ENCODE assay signal across 8 mouse cellular contexts in genomic region chr10:114802161-114802651, GRCm38 (mm10). TPM values are rescaled to one million over a fixed set of nuclear protein-coding genes. Genes with fewer than 3 reads are reported as not detected.
DNase-seq lines count a peak whose midpoint lies in the region; ATAC-seq and TF ChIP-seq lines count a peak whose summit lies in the region.

Gene Trhde, minus strand, starts transcription at chr10:114802307.

- peaks cover 11% of the 10 kb centered on the region for H3K27me3 ChIP-seq in liver, adult 2 months (ENCODE audit: control insufficient read depth, insufficient read depth, low read length)
- peaks cover 26% of the 10 kb centered on the region for H3K27me3 ChIP-seq in forebrain, embryonic 11.5 days (ENCODE audit: control insufficient read depth, insufficient read depth, low read length)
- peaks cover 41% of the 10 kb centered on the region for H3K27me3 ChIP-seq in intestine, postnatal 0 days (replicated peaks; ENCODE audit: control insufficient read depth, insufficient read depth, low read length)
- H3K27me3 ChIP-seq in liver, embryonic 15.5 days: peaks cover 46% of the 10 kb centered on the region

- H3K9ac ChIP-seq in liver, adult 2 months (ENCODE audit: low read depth, low read length): no peak within 1 kb of the TSS
- H3K9ac ChIP-seq in forebrain, embryonic 11.5 days (ENCODE audit: low read length): peak within 1 kb of the TSS; percentile 53
- H3K9ac ChIP-seq in intestine, postnatal 0 days (ENCODE audit: low read depth, low read length): no peak within 1 kb of the TSS
- H3K9ac ChIP-seq in liver, embryonic 15.5 days: no peak within 1 kb of the TSS

- 3% methylated on average over 30 of the region's 30 CpGs for WGBS in liver, adult 2 months
- under 1% methylated on average over 30 of the region's 30 CpGs for WGBS in forebrain, embryonic 11.5 days
- WGBS in intestine, postnatal 0 days: 1% methylated on average over 30 of the region's 30 CpGs
- WGBS in liver, embryonic 15.5 days (ENCODE audit: insufficient replicate concordance): 4% methylated on average over 30 of the region's 30 CpGs

- H3K27ac ChIP-seq in liver, adult 2 months (replicated peaks; ENCODE audit: insufficient read depth, low read depth, low read length): no peak within 1 kb of the TSS
- no peak within 1 kb of the TSS for H3K27ac ChIP-seq in forebrain, embryonic 11.5 days (ENCODE audit: low read depth, low read length)
- no peak within 1 kb of the TSS for H3K27ac ChIP-seq in intestine, postnatal 0 days (ENCODE audit: low read depth, low read length)
- no peak within 1 kb of the TSS for H3K27ac ChIP-seq in liver, embryonic 15.5 days (replicated peaks)

- H3K79me2 ChIP-seq in liver, adult 2 months (ENCODE audit: control insufficient read depth, insufficient read depth, low read length): no peaks in the 10 kb centered on the region

- peak; percentile 42 for ATAC-seq in forebrain, embryonic 11.5 days (replicated peaks; ENCODE audit: low FRiP score)
- no peak for ATAC-seq in intestine, postnatal 0 days
- no peak for ATAC-seq in liver, embryonic 15.5 days (ENCODE audit: insufficient read depth)

- H3K36me3 ChIP-seq in liver, adult 2 months (ENCODE audit: control insufficient read depth, insufficient read depth, low read length): no peaks in the 10 kb centered on the region
- no peaks in the 10 kb centered on the region for H3K36me3 ChIP-seq in forebrain, embryonic 11.5 days (ENCODE audit: control insufficient read depth, insufficient read depth, low read length)
- no peaks in the 10 kb centered on the region for H3K36me3 ChIP-seq in intestine, postnatal 0 days (ENCODE audit: control insufficient read depth, insufficient read depth)
- no peaks in the 10 kb centered on the region for H3K36me3 ChIP-seq in liver, embryonic 15.5 days (replicated peaks)

- peak within 1 kb of the TSS; percentile 90 for H3K4me2 ChIP-seq in forebrain, embryonic 11.5 days (ENCODE audit: low read depth, low read length, severe bottlenecking)
- H3K4me2 ChIP-seq in intestine, postnatal 0 days (replicated peaks; ENCODE audit: low read depth): peak within 1 kb of the TSS; percentile 72
- H3K4me2 ChIP-seq in liver, embryonic 15.5 days: peak within 1 kb of the TSS; percentile 48

- no peaks in the 10 kb centered on the region; the same call in 1 of the 2 replicates for H3K4me1 ChIP-seq in liver, adult 2 months (ENCODE audit: control insufficient read depth, insufficient read depth, low read length)
- 0 out of 2 replicates have a peak, but pooled peaks cover 2% of the 10 kb centered on the region for H3K4me1 ChIP-seq in forebrain, embryonic 11.5 days (replicated peaks; ENCODE audit: control insufficient read depth, insufficient read depth, low read length)
- H3K4me1 ChIP-seq in intestine, postnatal 0 days (replicated peaks; ENCODE audit: control insufficient read depth, insufficient read depth, low read length): no peaks in the 10 kb centered on the region
- no peaks in the 10 kb centered on the region for H3K4me1 ChIP-seq in liver, embryonic 15.5 days (replicated peaks)

- no peak for TF ChIP-seq POLR2A in liver, adult 2 months (IDR thresholded peaks at IDR 0.05; ENCODE audit: extremely low read depth, insufficient read depth, low read length)

- H3K9me3 ChIP-seq in forebrain, embryonic 11.5 days (ENCODE audit: control insufficient read depth, low read length): no peaks in the 10 kb centered on the region
- H3K9me3 ChIP-seq in intestine, postnatal 0 days (ENCODE audit: control insufficient read depth): no peaks in the 10 kb centered on the region
- H3K9me3 ChIP-seq in liver, embryonic 15.5 days (replicated peaks): no peaks in the 10 kb centered on the region

- no peak for TF ChIP-seq CTCF in liver, adult 2 months (IDR thresholded peaks at IDR 0.05; ENCODE audit: low read depth, low read length)
- no peak for TF ChIP-seq CTCF in intestine, postnatal 0 days (IDR thresholded peaks at IDR 0.05; ENCODE audit: low read depth)

- H3K4me3 ChIP-seq in liver, adult 2 months (ENCODE audit: insufficient read depth, low read depth, low read length): peak within 1 kb of the TSS; percentile 29; the same call in 1 of the 2 replicates
- peak within 1 kb of the TSS; percentile 54 for H3K4me3 ChIP-seq in forebrain, embryonic 11.5 days (ENCODE audit: low read depth, low read length)
- H3K4me3 ChIP-seq in intestine, postnatal 0 days (ENCODE audit: low read depth, low read length): peak within 1 kb of the TSS; percentile 41
- peak within 1 kb of the TSS; percentile 22 for H3K4me3 ChIP-seq in liver, embryonic 15.5 days (replicated peaks)

- peak; percentile 25 for DNase-seq in liver, adult 2 months (ENCODE audit: extremely low read depth, low read depth, low spot score)
- no peak for DNase-seq in liver
- peak; percentile 65 for DNase-seq in forebrain, embryonic 11.5 days (ENCODE audit: low spot score)
- peak; percentile 26 for DNase-seq in right cerebral cortex, postnatal 4 days
- DNase-seq in spleen, postnatal 36 days (ENCODE audit: low spot score in 2 of 2): no peak
- DNase-seq in adrenal gland, postnatal 14 days: no peak

RNA-seq across cellular contexts. Expression of gene Trhde, which starts in this region (rescaled TPM):
- 0.09 TPM in 1 of 2 replicates, not detected in the other for total RNA-seq in liver, adult 2 months (2014; rRNA removed)
- polyA plus RNA-seq in liver, adult 2 months (2012; rRNA removed): 0.05 and 1.8 TPM in 2 replicates
- polyA plus RNA-seq in forebrain, embryonic 11.5 days (2014; fragmentation: Nextera tagmentation; extraction: Ambion mirVana): 0.37 and 0.53 TPM in 2 replicates
- polyA plus RNA-seq in intestine, postnatal 0 days (2015; fragmentation: Nextera tagmentation; extraction: Ambion mirVana): 0.13 and 0.14 TPM in 2 replicates
- polyA plus RNA-seq in liver, embryonic 15.5 days (2015; fragmentation: Nextera tagmentation; extraction: Ambion mirVana): not detected in 2 replicates
- 0.19 and 0.37 TPM in 2 replicates for total RNA-seq in adrenal gland, postnatal 14 days (2021)

Comparison
In these comparisons a context has a peak if more than half of its experiments do, and no peak if none do; other contexts are left out.
1. DNase-seq: peak in liver, adult 2 months (single experiment) and right cerebral cortex, postnatal 4 days (single experiment); none in liver (single experiment), spleen, postnatal 36 days (0 of 2) and adrenal gland, postnatal 14 days (single experiment).
2. Peak in DNase-seq, ATAC-seq, H3K4me3 ChIP-seq, H3K9ac ChIP-seq and H3K4me2 ChIP-seq in forebrain, embryonic 11.5 days; RNA of the gene not detected or under 1 TPM.
3. Peak in every context shown above with its lines, with median percentiles within 50 percentile points of each other: H3K4me3 ChIP-seq and H3K4me2 ChIP-seq.